Mouse (Mus musculus) stomach, postnatal 0 days (tissue): ENCODE results near the gene Zfp800. TPM values are rescaled to one million over a fixed set of nuclear protein-coding genes. Genes with fewer than 3 reads are reported as not detected.

ENCODE experiments used
- ATAC-seq: fragments of 200-750 bp; cut with Nextera tagmentation; 2 replicates; pipeline ENCODE4 v1.8.0; 2017; ENCODE audit not compliant: low FRiP score, low TSS enrichment
- DNase-seq: peaks from one replicate; pipeline ENCODE4 v3.0.0-alpha.2; 2016; ENCODE audit warnings: low spot score
- H3K27ac ChIP-seq: fragments of 300-500 bp; sonication (generic); replicated peaks from 2 replicates; pipeline ENCODE4 v1.5.1; 2014; ENCODE audit warnings: mild to moderate bottlenecking, control low read depth
- H3K27me3 ChIP-seq: fragments of 300-500 bp; sonication (generic); 2 replicates; pipeline ENCODE4 v1.6.1; 2014; ENCODE audit warnings: low read length; ENCODE audit not compliant: control insufficient read depth, insufficient read depth
- H3K36me3 ChIP-seq: fragments of 300-500 bp; sonication (generic); 2 replicates; pipeline ENCODE4 v1.6.1; 2014; ENCODE audit warnings: low read length, mixed read lengths; ENCODE audit not compliant: control insufficient read depth, insufficient read depth
- H3K4me1 ChIP-seq: fragments of 300-500 bp; sonication (generic); replicated peaks from 2 replicates; pipeline ENCODE4 v1.6.1; 2014; ENCODE audit warnings: antibody characterized with exemption; ENCODE audit not compliant: control insufficient read depth, insufficient read depth
- H3K4me2 ChIP-seq: fragments of 300-500 bp; sonication (generic); replicated peaks from 2 replicates; pipeline ENCODE4 v1.6.1; 2014; ENCODE audit warnings: low read depth, mild to moderate bottlenecking, control low read depth, moderate library complexity
- H3K4me3 ChIP-seq: fragments of 300-500 bp; sonication (generic); 2 replicates; pipeline ENCODE4 v1.5.1; 2014; ENCODE audit warnings: low read depth, low read length, control low read depth
- H3K9ac ChIP-seq: fragments of 300-500 bp; sonication (generic); 2 replicates; pipeline ENCODE4 v1.6.1; 2014; ENCODE audit warnings: mild to moderate bottlenecking, low read length, control low read depth, mixed read lengths
- H3K9me3 ChIP-seq: fragments of 300-500 bp; sonication (generic); 2 replicates; pipeline ENCODE4 v1.6.1; 2016; ENCODE audit warnings: low read length; ENCODE audit not compliant: control insufficient read depth
- CTCF ChIP-seq: IDR thresholded peaks from 2 replicates; pipeline ENCODE4 v1.5.1; 2016; ENCODE audit warnings: antibody characterized with exemption, low read depth, mild to moderate bottlenecking, moderate library complexity
- EP300 ChIP-seq: optimal IDR thresholded peaks from 2 replicates; pipeline ENCODE3; 2016; ENCODE audit warnings: antibody characterized with exemption
- WGBS: fragments of 180-500 bp; shearing (Covaris S2); extraction: QIAGEN DNeasy Blood & Tissue Kit; methylation state at CpG from one replicate; pipeline ENCODE4 v1.1.7; 2014; 5-methylcytosine and 5-hydroxymethylcytosine counted together
- polyA plus RNA-seq: library from polyadenylated mRNA; unstranded; fragments of >200 nt; fragmentation: Nextera tagmentation; extraction: Ambion mirVana; gene quantifications from 2 replicates; pipeline ENCODE4 v1.2.1, GENCODE M21; 2015

The Zfp800 gene
- polyA plus RNA-seq, 1 experiment from 2014 or later = 18.4 TPM

- TF ChIP-seq CTCF = no peak
- no peak for TF ChIP-seq EP300
- H3K4me3 ChIP-seq = no peak overlapping the region
- WGBS = 57% methylated on average over 6 of the region's 6 CpGs
- H3K9ac ChIP-seq = no peak overlapping the region
- ATAC-seq (no peak), DNase-seq (no peak)
- H3K27me3 ChIP-seq = no peaks in the 10 kb centered on the region
- H3K4me1 ChIP-seq = no peaks in the 10 kb centered on the region
- no peaks in the 10 kb centered on the region for H3K36me3 ChIP-seq
- no peak overlapping the region for H3K27ac ChIP-seq
- no peak overlapping the region for H3K4me2 ChIP-seq
- H3K9me3 ChIP-seq = no peaks in the 10 kb centered on the region
Measured at GRCm38 (mm10) chr6:28329815-28330214, 68.0 kb downstream of the Zfp800 start.

GRCm38 (mm10) chr6:28329002-28329596 lies 68.7 kb downstream of the Zfp800 start:
- no peak for ATAC-seq
- Histone ChIP-seq H3K9ac (no peak overlapping the region), H3K4me2 (no peak overlapping the region), H3K36me3 (no peaks in the 10 kb centered on the region), H3K27me3 (no peaks in the 10 kb centered on the region), H3K4me3 (no peak overlapping the region), H3K27ac (no peak overlapping the region), H3K4me1 (no peaks in the 10 kb centered on the region), H3K9me3 (no peaks in the 10 kb centered on the region)
- 48% methylated on average over 10 of the region's 10 CpGs for WGBS
- no peak for TF ChIP-seq EP300
- TF ChIP-seq CTCF = no peak
- DNase-seq = no peak

DNA sequence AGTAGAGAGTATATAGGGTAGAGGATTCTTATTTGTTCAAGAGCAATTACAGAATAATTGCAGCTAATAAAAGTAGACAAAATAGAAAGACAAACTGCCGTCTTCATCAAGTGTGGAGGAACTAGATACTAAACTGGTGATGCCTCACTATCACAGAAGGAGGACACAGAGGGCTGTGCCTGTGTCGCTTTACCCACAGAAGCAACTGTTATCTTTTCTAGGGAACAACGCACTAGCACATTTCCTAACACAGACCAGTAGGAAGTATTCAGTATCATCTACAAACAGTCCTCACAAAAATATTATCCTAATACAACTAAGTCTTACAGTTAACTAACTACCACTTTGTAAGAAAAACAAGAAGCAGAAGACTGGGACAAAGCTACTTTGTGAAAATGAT lies 71.1 kb downstream of the Zfp800 start:
- Histone ChIP-seq H3K36me3 (no peaks in the 10 kb centered on the region), H3K9ac (no peak overlapping the region), H3K4me2 (no peak overlapping the region), H3K4me1 (no peaks in the 10 kb centered on the region), H3K27ac (no peak overlapping the region), H3K4me3 (no peak overlapping the region), H3K9me3 (no peaks in the 10 kb centered on the region), H3K27me3 (no peaks in the 10 kb centered on the region)
- ATAC-seq = no peak
- 82% methylated on average over 3 of the region's 3 CpGs for WGBS
- TF ChIP-seq CTCF = no peak
- no peak for TF ChIP-seq EP300
- DNase-seq = no peak

GRCm38 (mm10) chr6:28322399-28322798 lies 75.4 kb downstream of the Zfp800 start:
- Histone ChIP-seq H3K36me3 (no peaks in the 10 kb centered on the region), H3K4me3 (no peak overlapping the region), H3K27me3 (no peaks in the 10 kb centered on the region), H3K9me3 (no peaks in the 10 kb centered on the region), H3K4me2 (no peak overlapping the region), H3K9ac (no peak overlapping the region), H3K27ac (no peak overlapping the region), H3K4me1 (no peaks in the 10 kb centered on the region)
- 77% methylated on average over 7 of the region's 7 CpGs for WGBS
- no peak for ATAC-seq
- no peak for DNase-seq
- TF ChIP-seq CTCF = no peak
- TF ChIP-seq EP300 = no peak

DNA sequence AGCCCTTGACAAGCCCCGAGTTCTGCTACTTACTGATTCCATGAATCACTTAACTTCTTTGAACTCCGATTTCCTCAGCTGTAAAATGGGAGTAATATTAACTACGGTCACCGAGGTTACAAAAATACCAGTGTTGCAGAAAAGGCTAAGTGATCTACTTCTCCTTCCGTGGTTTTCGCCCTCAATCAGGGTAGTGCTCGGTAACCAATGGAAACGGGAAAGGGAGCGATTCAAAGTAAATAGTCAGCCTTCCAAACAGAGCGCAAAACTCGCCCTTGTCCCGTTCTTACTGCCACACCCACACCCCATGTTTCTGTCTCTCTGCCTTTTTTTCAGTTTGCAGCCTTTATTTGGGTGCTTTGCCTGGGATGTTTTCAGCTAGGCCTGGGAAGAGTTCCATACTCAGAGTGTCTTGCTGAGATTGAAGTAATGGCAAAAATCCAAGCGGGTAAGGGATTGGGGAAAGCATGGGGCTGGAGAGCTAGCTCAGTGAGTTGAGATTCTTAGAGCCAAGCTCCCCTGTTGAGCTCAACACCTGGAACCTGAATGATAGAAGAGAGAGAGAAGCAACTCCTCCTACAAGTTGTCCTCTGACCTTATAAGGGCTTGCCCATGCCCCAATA lies 78.0 kb downstream of the Zfp800 start:
- ATAC-seq = no peak
- no peak overlapping the region for H3K4me2 ChIP-seq
- no peaks in the 10 kb centered on the region for H3K4me1 ChIP-seq
- H3K27me3 ChIP-seq = no peaks in the 10 kb centered on the region
- no peak overlapping the region for H3K27ac ChIP-seq
- H3K36me3 ChIP-seq = no peaks in the 10 kb centered on the region
- H3K9me3 ChIP-seq = no peaks in the 10 kb centered on the region
- no peak overlapping the region for H3K4me3 ChIP-seq
- 57% methylated on average over 13 of the region's 13 CpGs for WGBS
- TF ChIP-seq CTCF (no peak), EP300 (no peak)
- DNase-seq = no peak
- no peak overlapping the region for H3K9ac ChIP-seq

DNA sequence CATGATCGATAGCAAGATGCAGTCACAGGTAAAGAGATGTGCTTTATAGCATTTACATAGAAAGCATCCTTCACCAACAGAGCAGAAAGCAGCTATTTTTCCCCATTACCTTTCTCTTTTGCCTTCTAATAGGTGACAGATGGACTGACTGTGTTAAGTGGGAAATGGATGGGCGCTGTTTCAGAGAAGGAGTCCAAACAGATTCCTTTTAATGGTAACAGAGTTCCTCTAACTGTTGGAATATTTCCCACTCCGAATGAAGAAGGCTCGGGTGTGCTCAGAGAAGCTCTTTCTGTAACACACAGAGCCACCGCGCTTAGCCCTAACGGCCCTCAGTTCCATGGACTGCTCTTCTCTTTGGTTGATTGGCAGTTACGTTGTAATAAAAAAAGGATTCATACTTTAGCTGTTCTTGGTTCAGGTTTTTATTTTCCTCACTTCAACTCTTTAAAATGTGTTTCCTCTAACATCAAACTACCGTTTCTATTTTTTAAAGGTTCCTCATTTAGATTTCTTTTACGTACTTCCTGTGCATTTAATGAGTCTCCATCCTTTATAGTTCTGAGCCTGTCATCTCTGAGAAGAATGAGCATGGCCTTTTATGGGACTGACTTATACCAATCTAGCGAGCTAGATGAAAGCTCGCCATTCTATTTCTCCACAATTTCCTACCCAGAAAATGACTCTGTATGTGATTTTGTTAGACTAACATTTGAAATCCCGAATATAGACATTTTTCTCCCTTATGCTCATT lies 78.8 kb downstream of the Zfp800 start:
- Histone ChIP-seq H3K27ac (no peak overlapping the region), H3K4me3 (no peak overlapping the region), H3K9ac (no peak overlapping the region), H3K9me3 (no peaks in the 10 kb centered on the region), H3K27me3 (no peaks in the 10 kb centered on the region), H3K4me1 (no peaks in the 10 kb centered on the region), H3K36me3 (no peaks in the 10 kb centered on the region), H3K4me2 (no peak overlapping the region)
- TF ChIP-seq CTCF (no peak), EP300 (no peak)
- no peak for ATAC-seq
- WGBS = 78% methylated on average over 13 of the region's 13 CpGs
- no peak for DNase-seq
